17 mouse cellular contexts compared by ENCODE assay signal in the genomic region with DNA sequence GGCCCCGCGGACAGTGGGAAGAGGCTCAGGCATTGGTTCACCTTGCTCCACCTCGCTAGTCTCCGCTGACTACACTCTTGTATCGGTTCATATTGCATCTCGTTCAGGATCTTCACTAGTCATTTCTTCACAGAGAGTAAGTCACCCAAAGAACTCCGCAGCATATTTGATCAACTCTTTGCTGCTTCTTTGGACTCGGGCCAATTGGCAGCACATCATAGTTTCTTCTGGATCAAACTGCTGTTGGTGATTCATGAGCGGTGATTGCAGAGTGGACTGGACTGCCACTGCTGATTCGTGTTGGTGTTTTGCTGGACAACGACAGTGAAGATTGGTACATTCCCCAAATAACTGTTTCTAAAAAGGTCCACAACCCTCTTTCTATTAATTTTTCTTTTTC.
DNase-seq lines count a peak whose midpoint lies in the region.
"Had no signal": no experiment of that assay in that cellular context is flagged by ENCODE, and none has a peak within 500 bp of the region (broad histone marks: within the 10 kb centered on the region; RNA-seq: fewer than 3 reads in every experiment).

No protein-coding gene starts in this region.

- peak; percentile 8 for DNase-seq in kidney, postnatal 10 days
- DNase-seq in kidney, postnatal 14 days = no peak
- DNase-seq in lung, postnatal 10 days = peak; percentile 26
- DNase-seq in lung, adult 18-20 months = no peak
- peak; percentile 70 for DNase-seq in adrenal gland, postnatal 14 days
- DNase-seq in embryo, embryonic 9.5 days (ENCODE audit: extremely low spot score) = no peak
- no peak for DNase-seq in cerebellum, adult 9-10 months
- DNase-seq: B cell, adult 2 months; cerebellum, adult 18-20 months; cerebellum, postnatal 36 days; embryo, embryonic 11 days; gastrocnemius, postnatal 36 days; kidney, adult 11 months; liver; liver, postnatal 0 days; right cerebral cortex, postnatal 25 days; spleen, adult 18-20 months had no signal

Comparison
In these comparisons a context has a peak if more than half of its experiments do, and no peak if none do; other contexts are left out.
1. DNase-seq: peak in kidney, postnatal 10 days (single experiment), lung, postnatal 10 days (single experiment) and adrenal gland, postnatal 14 days (single experiment); none in kidney, postnatal 14 days (single experiment), lung, adult 18-20 months (0 of 2), embryo, embryonic 9.5 days (single experiment) and cerebellum, adult 9-10 months (single experiment).